Mouse (Mus musculus) brown adipose tissue, adult 24 weeks (tissue): Measurements from ENCODE around the gene Spsb3. TPM values are rescaled to one million over a fixed set of nuclear protein-coding genes. Genes with fewer than 3 reads are reported as not detected.
A peak's percentile ranks its signal among the peaks of the same experiment; 100 is the strongest.

Source experiments
- H3K27ac ChIP-seq: fragments of 200-500 bp; replicated peaks from 2 replicates; pipeline ENCODE4 v1.5.1; 2012; ENCODE audit warnings: low read depth, mild to moderate bottlenecking, low read length
- H3K4me1 ChIP-seq: fragments of 200-500 bp; 2 replicates; pipeline ENCODE4 v1.6.1; 2012; ENCODE audit warnings: low read length, mixed read lengths; ENCODE audit not compliant: control insufficient read depth, insufficient read depth, insufficient read length
- H3K4me3 ChIP-seq: fragments of 200-500 bp; 2 replicates; pipeline ENCODE4 v1.5.1; 2012; ENCODE audit warnings: low read depth, mild to moderate bottlenecking, low read length, moderate library complexity; ENCODE audit not compliant: insufficient read depth
- polyA plus RNA-seq: library from polyadenylated mRNA; stranded (reverse); fragments of >200 nt; gene quantifications from 2 replicates; pipeline ENCODE4 v1.2.4, GENCODE M21; 2012; ENCODE audit not compliant: missing spikeins, insufficient read depth, insufficient read length

Spsb3 gene
- polyA plus RNA-seq, 1 experiment: 25.6 TPM

DNA sequence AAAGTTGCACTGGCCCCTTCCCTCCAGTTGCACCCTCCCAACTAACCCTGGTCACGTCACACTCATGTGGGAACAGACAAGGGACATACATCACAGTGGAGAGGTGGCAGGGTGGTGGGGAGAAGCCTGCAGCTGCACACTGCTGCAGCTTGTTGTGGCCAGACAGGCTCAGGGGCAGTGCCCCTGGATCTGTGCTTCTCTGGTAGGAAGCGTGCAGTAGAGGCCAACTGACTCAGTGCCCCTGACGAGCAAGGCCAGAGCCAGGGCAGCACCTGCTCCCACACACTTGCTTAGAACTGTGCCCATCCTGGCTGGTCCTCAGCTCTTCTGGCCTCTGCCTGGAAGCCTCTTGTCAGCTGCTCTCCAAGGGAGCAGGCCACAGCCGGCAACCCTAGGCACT lies 11.2 kb downstream of the Spsb3 start:
- peaks cover 6% of the 10 kb centered on the region for H3K4me1 ChIP-seq
- peak overlapping the region; percentile 88; the same call in 1 of the 2 replicates for H3K4me3 ChIP-seq
- no peak overlapping the region for H3K27ac ChIP-seq

GRCm38 (mm10) chr17:24898041-24898854 lies 11.8 kb downstream of the Spsb3 start:
- Histone ChIP-seq H3K4me1 (peaks cover 6% of the 10 kb centered on the region), H3K4me3 (no peak overlapping the region), H3K27ac (no peak overlapping the region)

- peaks cover 4% of the 10 kb centered on the region for H3K4me1 ChIP-seq
- no peak overlapping the region for H3K4me3 ChIP-seq
- no peak overlapping the region for H3K27ac ChIP-seq
Observed at GRCm38 (mm10) chr17:24899153-24899552, 12.7 kb downstream of the Spsb3 start.

- no peak overlapping the region for H3K27ac ChIP-seq
- H3K4me3 ChIP-seq: no peak overlapping the region
- peaks cover 4% of the 10 kb centered on the region; the same call in 1 of the 2 replicates for H3K4me1 ChIP-seq
Observed at GRCm38 (mm10) chr17:24900014-24900413, 13.6 kb downstream of the Spsb3 start.

GRCm38 (mm10) chr17:24902124-24902523 lies 15.7 kb downstream of the Spsb3 start:
- no peak overlapping the region for H3K4me3 ChIP-seq
- no peak overlapping the region for H3K27ac ChIP-seq
- peaks cover under 1% of the 10 kb centered on the region; the same call in 1 of the 2 replicates for H3K4me1 ChIP-seq

GRCm38 (mm10) chr17:24902671-24903474 lies 16.4 kb downstream of the Spsb3 start:
- Histone ChIP-seq H3K4me1 (no peaks in the 10 kb centered on the region), H3K4me3 (no peak overlapping the region), H3K27ac (no peak overlapping the region)

DNA sequence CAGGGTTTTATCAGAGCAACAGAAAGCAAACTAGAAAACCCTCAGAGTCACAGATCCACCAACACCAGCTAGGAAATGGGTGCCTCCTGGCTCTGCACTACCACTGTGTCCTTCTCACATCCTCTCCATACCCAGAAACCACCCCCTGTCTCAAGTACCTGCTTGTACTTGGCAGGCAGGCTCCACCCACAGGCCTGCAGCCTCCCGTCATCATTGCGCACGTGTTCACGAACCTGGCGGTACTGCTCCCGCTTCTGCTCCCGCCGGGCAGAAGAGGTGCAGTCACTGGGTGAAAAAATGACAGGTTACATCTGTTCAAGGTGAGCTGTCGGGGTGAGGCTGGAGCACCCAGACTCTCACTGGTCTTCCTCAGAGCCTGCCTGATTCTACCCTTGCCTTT lies 17.3 kb downstream of the Spsb3 start:
- no peak overlapping the region for H3K27ac ChIP-seq
- H3K4me3 ChIP-seq: no peak overlapping the region
- H3K4me1 ChIP-seq: no peaks in the 10 kb centered on the region

GRCm38 (mm10) chr17:24907591-24907990 lies 21.1 kb downstream of the Spsb3 start:
- no peaks in the 10 kb centered on the region for H3K4me1 ChIP-seq
- H3K4me3 ChIP-seq: no peak overlapping the region
- no peak overlapping the region for H3K27ac ChIP-seq

- H3K27ac ChIP-seq: no peak overlapping the region
- H3K4me3 ChIP-seq: no peak overlapping the region
- H3K4me1 ChIP-seq: no peaks in the 10 kb centered on the region
Observed at GRCm38 (mm10) chr17:24913984-24914383, 27.5 kb downstream of the Spsb3 start.

DNA sequence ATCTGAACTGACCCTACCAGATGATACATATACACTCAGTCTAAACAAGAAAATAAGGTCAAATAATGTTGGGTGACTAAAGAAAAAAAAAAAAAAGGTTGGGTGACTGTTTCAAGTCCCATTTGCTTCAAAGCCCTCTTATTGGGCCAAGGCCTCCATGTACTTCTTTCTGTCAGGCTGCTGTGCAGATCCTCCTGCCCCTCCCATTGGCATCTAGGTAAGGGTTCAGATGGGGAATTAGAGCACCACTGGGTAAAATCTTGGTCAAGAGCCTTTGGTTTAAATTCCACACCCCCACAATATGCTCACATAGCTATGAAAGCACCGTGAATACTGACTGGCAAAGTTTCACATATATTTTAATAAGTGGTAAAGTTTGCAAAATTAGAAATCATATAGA lies 36.8 kb downstream of the Spsb3 start:
- no peaks in the 10 kb centered on the region for H3K4me1 ChIP-seq
- H3K27ac ChIP-seq: no peak overlapping the region

DNA sequence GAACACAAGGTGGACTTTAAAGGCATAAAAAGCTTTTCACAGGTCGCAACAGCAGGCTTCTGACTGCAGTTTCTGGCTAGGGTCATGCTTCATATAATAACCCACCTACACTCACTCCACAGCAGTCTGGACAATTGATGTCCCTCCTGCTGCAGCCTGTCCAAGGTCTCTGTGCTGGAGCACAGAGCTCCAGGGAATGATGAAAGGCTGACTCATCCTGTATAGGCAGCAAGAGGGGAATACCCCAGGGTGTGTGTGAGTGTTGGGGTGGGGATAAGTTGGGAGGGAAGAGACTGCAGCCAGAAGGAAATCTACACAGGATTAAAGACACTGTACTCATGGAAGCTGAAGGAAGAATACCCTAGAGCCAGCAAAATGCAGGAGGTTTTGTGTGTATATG lies 43.1 kb downstream of the Spsb3 start:
- no peak overlapping the region for H3K27ac ChIP-seq
- H3K4me3 ChIP-seq: no peak overlapping the region
- peaks cover 3% of the 10 kb centered on the region; the same call in 1 of the 2 replicates for H3K4me1 ChIP-seq

More for the DNA sequence above, 36.8 kb downstream of the Spsb3 start:
- H3K4me3 ChIP-seq: no peak overlapping the region

DNA sequence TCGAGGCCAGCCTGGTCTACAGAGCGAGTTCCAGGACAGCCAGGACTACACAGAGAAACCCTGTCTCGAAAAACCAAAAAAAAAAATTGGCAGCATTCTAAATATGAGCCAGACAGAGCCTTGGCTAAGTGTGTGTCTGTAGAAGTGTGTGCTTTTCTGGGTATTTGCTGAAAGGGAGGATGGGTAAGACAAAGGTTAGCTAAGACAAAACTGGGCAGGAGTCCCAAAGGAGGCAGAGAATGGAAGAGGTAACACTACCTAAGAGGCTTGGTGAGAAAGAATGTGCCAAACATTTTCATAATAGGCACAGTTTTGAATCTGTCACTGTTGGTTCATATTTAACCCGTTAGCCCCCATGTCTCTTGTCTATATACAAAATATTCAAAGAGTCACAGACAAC lies 46.0 kb downstream of the Spsb3 start:
- Histone ChIP-seq H3K27ac (no peak overlapping the region), H3K4me1 (peaks cover 12% of the 10 kb centered on the region)

GRCm38 (mm10) chr17:24933163-24933562 lies 46.7 kb downstream of the Spsb3 start:
- Histone ChIP-seq H3K4me1 (peaks cover 12% of the 10 kb centered on the region), H3K27ac (no peak overlapping the region), H3K4me3 (no peak overlapping the region)

More for the DNA sequence above, 46.0 kb downstream of the Spsb3 start:
- no peak overlapping the region for H3K4me3 ChIP-seq

DNA sequence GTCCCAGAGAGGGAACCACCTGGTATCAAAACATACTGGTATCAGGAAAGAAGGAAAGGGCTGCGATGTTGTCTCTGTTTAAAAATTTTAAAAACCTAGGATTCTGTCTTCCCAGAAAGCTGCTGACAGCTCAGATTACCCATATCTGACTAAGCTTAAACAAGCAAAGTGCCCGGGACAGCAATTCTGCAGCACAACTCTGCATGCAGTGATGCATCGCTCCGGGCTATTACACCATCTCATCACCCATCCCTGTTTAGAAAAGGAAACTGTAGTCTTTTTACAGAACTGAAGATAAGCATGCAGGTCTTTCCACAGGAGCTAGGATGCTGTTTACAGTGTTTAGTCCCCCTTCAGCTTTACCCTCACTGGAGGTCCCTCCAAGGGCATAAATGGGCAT lies 48.5 kb downstream of the Spsb3 start:
- H3K4me1 ChIP-seq: peaks cover 12% of the 10 kb centered on the region
- H3K4me3 ChIP-seq: peak overlapping the region; percentile 49; the same call in 1 of the 2 replicates
- no peak overlapping the region for H3K27ac ChIP-seq

DNA sequence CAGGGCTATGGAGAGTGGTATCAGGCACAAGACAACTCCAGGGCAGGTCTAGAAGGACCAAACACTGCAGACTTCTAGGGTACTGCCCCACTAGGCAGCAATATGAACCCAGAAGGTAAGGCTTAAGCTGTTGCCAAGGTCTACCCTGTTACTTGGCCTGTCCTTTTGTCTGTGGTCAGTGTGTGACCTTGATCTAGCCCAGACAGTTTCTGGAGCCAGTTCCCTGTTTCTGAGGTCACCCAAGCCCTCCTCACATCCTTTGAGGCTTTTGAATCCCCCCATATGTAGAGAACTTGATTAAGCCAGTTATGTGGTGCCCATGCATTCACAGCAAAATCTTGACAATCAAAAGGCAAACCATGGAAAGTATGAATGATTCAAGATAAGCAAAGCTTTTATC lies 49.2 kb downstream of the Spsb3 start:
- Histone ChIP-seq H3K4me3 (peak overlapping the region; percentile 49), H3K27ac (0 out of 2 replicates have a peak overlapping the region, but pooled peaks have one; percentile 4), H3K4me1 (peaks cover 12% of the 10 kb centered on the region)
